Mouse (Mus musculus) left cerebral cortex, postnatal 25 days (tissue): ENCODE results near the gene Slc25a28. TPM values are rescaled to one million over a fixed set of nuclear protein-coding genes. Genes with fewer than 3 reads are reported as not detected.

Source experiments
- DNase-seq, 2 experiments: peaks; one replicate each; pipeline ENCODE4 v3.0.0; 2022; ENCODE audit warnings: low spot score in 2 of 2, mixed read lengths in 1 of 2
- intact Hi-C: fragments of 180-260 bp; cut with DNase I; formaldehyde crosslinking; loops from one replicate; pipeline ENCODE4 v1.15.1; 2025
- total RNA-seq, 2 experiments: library from RNA; stranded (reverse); gene quantifications; 2 replicates each; pipeline ENCODE4 v1.2.3; 2021

Slc25a28 gene
- 10 to 100 TPM; 35.8 to 36.6 TPM for total RNA-seq

GRCm38 (mm10) chr19:43674730-43675524 is at the start of gene Slc25a28:
Gene Slc25a28, minus strand, starts transcription at chr19:43674881.
- peak; percentile 97 to 100 for DNase-seq
- intact Hi-C loops, result no loop called here

GRCm38 (mm10) chr19:43724194-43724593 is 49.5 kb upstream of the Slc25a28 start:
- no peak for DNase-seq
- intact Hi-C loops, result no loop called here

DNA sequence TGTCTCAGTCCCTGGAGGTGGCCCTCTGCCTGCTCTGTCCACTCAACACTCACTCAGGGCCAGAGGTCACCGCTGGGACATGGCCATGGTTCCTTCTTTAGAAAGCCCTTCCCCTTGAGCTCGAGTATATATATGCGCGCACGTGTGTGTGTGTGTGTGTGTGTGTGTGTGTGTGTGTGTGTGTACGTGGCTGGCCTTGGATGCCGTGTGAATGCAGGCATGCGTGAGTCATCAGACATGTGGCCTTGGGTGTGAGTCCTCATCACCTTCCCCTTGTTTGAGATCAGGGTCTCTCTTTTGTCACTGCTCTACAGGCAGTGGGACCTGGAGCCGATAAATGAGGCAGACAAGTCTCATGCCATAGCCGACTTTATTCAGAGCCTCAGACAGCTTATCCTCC is 48.8 kb upstream of the Slc25a28 start:
- intact Hi-C loops, result no loop called here
- no peak for DNase-seq

DNA sequence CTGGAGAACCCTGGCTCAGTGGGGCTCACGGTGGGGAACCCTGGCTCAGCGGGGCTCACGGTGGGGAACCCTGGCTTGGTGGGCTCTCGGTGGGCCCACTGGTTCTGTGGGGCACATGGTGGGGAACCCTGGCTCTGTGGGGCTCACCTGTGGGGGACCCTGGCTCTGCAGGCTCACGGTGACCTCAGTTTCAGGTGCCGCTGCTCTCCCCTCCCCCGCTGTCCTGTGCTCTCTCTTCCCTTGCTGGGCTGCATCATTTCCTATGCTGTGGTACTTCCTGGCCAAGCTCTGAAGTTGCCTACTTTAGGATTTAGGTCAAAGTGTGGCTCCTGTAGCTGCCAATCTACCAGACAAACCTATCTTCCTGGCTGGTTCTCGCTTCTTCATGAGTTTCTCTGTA is 48.2 kb upstream of the Slc25a28 start:
- DNase-seq, result no peak
- intact Hi-C loops, result no loop called here

DNA sequence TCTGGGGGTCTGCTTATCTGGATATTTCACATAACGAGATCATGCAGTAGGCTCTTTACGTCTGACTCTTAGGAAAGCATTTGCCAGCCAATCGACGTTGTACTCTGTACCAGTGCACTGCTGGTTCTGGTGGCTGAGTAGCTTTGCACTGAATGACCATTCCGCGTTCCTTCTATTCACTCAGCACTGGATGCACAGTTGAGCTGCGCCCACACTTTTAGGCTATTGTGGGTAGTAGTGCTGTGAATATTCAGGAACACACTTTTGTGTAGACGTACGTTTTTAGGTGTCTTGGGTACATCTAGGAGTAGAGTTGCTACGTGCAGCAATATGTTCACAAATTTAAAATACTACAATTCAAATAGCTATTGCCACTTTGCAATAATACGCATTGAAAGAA is 45.4 kb upstream of the Slc25a28 start:
- intact Hi-C loops, result no loop called here
- DNase-seq, result peak in 1 of 2 experiments; percentile 51

GRCm38 (mm10) chr19:43711971-43712370 is 37.3 kb upstream of the Slc25a28 start:
- no peak for DNase-seq
- intact Hi-C loops, result no loop called here

DNA sequence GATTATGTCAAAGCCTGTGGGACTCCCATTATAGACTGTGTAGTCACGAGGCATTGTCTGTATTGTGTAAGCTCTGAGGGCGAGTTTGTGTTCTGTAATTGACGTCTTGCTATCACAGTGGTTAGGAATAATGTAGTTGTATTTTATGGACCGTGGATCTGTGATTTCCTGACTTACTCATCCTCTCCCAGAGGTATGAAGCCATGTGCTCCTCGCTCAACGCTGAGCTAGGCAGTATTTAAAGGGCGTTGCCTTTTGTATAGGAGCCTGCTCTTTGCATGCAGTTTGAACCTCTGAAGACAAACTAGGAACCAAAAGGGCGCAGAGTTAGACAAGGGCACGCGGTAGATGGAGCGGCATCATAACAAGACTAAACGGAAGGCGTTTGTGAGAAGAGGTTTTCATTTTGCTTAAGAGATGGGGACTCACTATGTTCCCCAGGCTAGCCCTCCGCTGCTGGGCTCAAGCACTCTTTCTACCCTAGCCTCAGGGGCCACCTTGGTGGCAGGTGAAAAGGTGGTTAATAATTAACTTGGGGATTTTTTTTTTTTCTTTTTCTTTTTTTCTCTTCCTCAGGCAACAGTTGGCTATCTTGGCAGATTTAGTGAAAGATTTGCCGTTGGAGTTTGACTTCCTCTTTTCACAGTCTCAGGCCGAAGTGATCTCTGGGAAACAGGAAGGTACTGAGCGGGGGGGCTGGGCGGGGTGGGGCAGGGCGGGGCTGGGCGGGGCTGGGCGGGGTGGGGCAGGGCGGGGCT is 36.7 kb upstream of the Slc25a28 start:
- no peak for DNase-seq
- intact Hi-C loops, result no loop called here

DNA sequence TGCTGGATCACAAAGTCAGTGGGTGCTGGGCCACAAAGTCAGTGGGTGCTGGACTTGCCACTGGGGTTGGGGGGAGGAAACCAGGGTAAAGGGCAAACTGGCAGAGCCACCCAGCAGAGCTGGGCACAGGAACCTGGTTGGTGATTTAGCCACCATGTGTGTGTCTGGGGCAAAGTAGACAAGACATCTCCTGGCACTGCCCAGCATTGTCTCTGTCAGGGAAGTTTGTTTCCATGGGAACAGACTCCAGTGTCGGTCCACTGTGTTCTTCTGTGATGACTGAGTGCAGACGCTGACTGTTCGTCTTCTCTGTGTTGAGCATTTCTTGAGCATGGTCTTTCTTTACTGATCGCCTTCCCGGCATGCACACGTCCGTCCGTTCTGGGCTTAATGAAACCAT is 34.6 kb upstream of the Slc25a28 start:
- no peak for DNase-seq
- intact Hi-C loops, result no loop called here

DNA sequence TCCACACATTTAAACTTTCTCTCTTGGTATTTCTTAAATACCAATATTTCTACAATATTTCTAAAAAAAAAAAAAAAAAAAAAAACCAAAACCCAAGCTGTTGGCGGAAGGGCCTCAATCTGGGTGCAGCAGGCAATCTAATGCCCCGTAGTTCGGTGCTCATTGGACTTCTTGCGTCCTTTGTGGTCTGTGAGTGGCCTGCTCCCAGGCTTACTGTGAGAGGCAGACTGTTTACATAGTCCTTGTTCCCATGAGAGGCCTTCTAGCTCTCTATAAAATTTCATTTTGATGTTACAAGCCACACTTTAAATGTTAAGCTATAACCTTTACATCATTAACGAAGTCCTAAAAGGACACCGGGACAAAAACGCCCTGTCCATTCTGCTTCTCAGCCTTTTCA is 33.5 kb upstream of the Slc25a28 start:
- intact Hi-C loops, result no loop called here
- DNase-seq, result no peak

DNA sequence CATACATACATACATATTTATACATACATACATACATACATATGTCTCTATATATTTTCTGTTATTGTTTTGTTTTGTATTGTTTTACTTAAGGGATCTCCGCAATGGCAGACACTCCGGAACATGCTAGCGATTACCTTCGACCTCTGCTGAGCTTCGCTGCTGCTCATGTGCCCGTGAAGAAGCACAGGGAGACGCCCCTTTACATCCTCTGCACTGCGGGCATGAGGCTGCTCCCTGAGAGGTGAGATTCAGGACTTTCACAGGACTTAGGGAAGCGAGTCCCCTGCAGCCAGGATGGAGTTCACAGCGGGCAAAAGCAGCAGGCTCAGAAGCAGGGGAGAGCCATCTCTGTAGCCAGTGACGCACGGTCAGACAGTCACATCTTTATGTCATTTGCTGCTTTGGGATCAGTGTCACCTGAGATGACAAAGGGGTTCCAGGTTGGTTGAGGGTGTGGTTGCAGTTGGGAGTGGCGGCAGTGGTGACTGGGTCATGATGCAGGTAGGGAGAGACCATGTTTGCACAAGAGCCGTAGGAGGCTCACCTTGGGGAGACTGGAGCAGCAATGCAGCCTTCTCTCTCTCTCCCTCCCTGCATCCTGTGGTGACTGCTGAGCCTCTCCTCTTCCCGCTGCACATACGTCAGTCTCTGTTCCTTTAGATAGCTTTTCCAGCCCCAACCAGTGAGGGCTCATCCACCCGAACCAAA is 30.3 kb upstream of the Slc25a28 start:
- no peak for DNase-seq
- intact Hi-C loops, result no loop called here

DNA sequence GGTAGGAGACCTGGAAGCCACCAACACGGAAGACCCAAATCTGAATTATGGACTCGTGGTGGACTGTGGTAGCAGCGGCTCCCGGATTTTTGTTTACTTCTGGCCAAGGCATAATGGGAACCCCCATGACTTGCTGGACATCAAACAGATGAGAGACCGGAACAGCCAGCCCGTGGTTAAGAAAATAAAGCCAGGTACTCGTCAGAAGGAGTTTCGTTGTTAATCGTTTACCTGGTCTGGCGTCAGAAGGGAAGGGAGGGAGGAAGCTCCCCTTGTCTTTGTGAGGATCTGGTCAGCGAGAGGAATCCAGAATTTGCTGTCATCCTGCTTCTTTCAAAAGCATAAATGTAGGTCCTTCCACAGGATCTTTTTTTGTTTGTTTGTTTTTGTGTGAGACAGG is 29.5 kb upstream of the Slc25a28 start:
- DNase-seq, result no peak
- intact Hi-C loops, result no loop called here

DNA sequence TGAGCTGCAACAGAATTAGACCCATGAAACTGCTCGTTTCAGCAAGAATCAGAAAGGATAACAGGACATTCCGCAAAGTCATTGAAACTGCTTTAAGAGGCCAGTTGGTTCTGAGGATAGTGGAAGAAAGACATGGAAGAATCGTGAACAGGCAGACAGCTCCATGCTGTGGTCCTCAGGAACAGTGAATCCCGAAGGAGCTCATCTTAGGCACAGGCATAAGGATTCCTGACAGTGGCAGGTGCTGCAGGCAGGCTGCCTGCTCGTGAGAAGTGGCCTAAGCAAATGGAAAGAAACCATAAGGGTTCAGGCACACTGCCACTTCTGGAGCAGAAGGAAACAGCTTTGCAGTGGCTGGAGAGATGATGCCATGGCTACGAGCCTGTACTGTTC is 25.1 kb upstream of the Slc25a28 start:
- DNase-seq, result peak in 1 of 2 experiments; percentile 61
- intact Hi-C loops, result no loop called here

DNA sequence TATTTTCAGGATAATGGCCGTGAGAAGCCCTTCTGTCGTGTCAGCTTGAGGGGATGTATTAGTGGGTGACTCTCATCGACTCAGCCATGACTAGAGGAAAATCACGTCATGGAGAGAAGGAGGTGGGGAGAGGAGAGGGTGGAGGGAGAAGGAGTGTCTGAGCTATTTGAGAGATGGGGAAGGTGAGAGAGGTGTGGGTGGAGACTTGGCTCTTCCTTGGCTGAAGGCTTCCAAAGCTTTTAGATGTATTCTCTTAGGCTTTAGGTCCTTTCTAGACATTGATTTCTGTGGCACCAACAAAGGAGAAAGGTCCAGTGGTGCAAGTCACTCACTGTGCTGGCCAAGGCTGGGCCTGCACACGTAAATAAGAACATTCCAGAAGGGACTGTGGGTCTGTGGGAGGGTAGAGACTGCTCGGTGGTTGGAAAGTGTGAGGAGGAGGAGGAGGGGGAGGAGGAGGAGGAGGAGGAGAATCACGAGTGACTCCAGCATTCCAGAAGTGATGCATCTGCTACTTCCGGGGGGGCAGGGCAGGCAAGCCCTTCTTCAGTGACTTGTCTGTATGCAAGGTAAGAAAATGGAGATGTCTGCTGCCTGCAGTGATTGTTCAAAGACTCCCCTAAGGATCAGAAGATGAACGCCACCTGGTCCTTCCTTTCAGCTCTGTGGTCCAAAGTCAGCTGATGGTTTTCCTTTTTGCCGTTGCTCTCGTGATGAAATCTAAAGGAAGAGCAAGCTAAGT is 24.5 kb upstream of the Slc25a28 start:
- DNase-seq, result peak; percentile 26 to 86

DNA sequence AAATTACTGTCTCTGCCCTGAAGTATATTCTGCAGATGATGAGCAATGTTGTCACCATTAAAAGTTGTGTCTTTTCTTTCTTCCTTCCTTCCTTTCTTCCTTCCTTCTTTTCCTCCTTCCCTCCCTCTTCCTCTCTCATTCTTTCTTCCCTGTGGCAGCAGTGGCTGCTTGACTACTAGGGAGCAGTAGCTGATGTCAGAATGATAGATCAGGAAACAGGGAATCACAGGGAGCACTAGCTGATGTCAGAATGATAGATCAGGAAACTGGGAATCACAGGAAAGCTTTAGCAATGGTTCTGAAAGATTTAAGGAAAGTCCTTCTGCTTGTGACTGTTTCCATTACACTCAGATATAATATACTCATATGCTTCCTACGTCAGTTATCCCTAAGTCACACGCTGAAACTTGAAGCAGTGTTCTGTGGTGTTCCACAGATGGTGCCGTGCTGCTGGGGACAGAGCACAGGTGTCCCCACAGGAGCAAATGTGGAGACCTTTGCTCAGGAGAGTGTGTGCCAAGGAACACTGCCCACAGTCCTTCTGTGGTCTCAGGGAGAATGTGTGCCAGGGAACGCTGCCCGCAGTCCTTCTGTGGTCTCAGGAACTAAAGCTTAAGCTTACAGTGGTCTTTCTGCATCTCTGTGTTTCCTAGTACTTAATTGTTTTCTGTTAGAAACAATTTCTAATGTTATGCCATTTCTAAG is 23.1 kb upstream of the Slc25a28 start:
- intact Hi-C loops, result no loop called here
- DNase-seq, result peak in 1 of 2 experiments; percentile 43

More for the DNA sequence above, 24.5 kb upstream of the Slc25a28 start:
- intact Hi-C loops, result no loop called here

DNA sequence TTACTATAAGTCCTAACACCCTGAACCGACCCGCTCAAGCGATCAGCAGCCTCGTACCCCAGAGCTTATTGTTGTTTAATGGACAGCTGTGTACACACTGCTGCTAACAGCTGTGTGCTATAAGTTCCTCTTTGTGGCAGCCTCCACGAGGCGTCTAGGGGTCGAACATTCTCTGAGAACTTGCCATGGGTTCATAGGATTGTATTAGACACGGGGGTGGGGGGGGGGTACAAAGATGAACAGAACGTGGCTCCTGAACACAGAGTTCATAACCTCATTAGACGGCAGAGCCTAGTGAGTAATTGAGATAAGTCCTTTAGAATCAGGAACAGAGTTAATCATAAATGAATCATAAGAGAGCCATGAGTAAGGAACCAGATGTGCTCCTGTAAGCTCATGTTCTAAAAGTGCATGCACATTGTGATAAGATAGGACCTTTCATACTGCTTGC is 20.9 kb upstream of the Slc25a28 start:
- intact Hi-C loops, result no loop called here

GRCm38 (mm10) chr19:43692815-43693214 is 18.1 kb upstream of the Slc25a28 start:
- intact Hi-C loops, result no loop called here

More for the DNA sequence above, 20.9 kb upstream of the Slc25a28 start:
- no peak for DNase-seq

DNA sequence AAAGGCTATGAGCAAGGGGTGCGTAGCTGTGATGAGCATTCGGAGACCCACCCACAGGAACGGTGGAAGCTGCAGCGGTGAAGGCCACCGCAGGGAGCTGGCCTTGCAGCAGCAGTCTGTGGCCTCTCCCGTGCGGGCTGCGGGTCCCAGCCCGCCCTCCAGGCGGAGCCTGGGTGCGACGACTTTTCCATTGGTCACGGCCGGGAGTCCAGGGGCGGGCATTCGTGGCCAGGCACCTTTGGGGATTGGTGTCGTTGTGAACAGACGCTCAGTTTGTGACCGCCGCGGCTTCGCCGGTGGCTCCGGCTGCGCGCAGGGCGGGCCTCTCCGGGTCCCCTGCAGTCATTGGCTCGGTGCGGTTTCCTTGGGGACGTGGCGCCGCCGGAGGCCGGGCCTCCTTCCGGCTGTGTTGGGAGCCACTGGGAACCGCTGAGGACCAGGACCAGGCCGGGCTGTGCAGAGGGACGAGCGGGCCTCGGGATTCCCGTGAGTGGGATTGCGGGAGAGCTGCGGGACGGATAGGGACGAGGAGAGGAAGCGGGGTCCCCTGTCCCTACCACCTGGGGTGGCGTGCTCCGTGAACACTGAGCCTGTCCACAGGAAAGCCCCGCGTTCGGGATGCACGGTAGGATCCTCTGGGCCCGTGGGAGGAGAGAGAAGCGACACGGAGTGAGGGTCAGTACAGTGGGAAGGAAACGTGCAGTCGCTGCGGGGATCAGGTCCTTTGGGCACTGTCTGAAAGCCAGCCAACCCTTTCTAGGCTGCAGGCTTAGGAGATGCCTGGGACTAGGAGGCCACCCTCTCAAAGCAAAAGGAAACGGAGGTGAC is 15.0 kb upstream of the Slc25a28 start, which contains the start of gene Entpd7:
Entpd7 (plus strand) TSS at position 254 of the 828 bp plus-strand sequence.
- intact Hi-C loops, result loop anchor here (1.0 kb wide), 1 partner anchor 13 kb away; no protein-coding TSS in a partner anchor
- DNase-seq, result peak; percentile 98 to 99

More at GRCm38 (mm10) chr19:43692815-43693214, 18.1 kb upstream of the Slc25a28 start:
- DNase-seq, result no peak

GRCm38 (mm10) chr19:43681541-43681940 is 6.9 kb upstream of the Slc25a28 start:
- no peak for DNase-seq
- intact Hi-C loops, result no loop called here
